Mouse (Mus musculus) sigmoid colon, adult 10 weeks (tissue): Measurements from ENCODE around the gene Mtch1. TPM values are rescaled to one million over a fixed set of nuclear protein-coding genes. Genes with fewer than 3 reads are reported as not detected.

Experiments
- polyA plus RNA-seq: library from polyadenylated mRNA; stranded (reverse); fragments of 350-450 nt; fragmentation: Illumina TruSeq; extraction: RNeasy Lipid Tissue Mini Kit (QIAGEN cat#74804); gene quantifications from one replicate; pipeline ENCODE4 v1.2.3, GENCODE M21; 2014; ENCODE audit warnings: low read depth, low replicate concordance

Mtch1 gene
- 10.2 TPM for polyA plus RNA-seq

GRCm38 (mm10) chr17:29347645-29348256 is at the start of gene Mtch1:
TSS of gene Mtch1 (minus strand) at chr17:29347934.

GRCm38 (mm10) chr17:29360761-29361221 is 13.1 kb upstream of the Mtch1 start, which contains the start of gene Fgd2:
TSS of gene Fgd2 (plus strand) at chr17:29360914.

DNA sequence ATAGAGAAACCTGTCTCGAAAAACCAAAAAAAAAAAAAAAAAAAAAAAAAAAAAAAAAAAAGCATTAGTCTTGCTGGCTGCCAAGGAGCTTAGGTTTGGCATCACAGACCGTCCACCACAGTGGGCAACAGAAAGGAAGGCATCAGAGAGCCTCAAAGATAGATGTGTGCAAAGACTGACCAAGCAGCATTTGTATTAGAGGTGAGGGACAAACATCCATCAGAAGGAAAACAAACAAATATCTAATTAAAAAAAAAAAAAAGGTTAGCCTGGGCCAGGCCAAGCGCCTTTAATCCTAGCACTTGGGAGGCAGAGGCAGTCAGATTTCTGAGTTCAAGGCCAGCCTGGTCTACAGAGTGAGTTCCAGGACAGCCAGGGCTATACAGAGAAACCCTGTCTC is 30.4 kb downstream of the Mtch1 start, which contains the start of gene Pi16:
TSS of gene Pi16 (plus strand) at position 301 of the 400 bp plus-strand sequence.

Other genes with a start within 250 kb of the Mtch1 start
- gene Rab44, start 233.8 kb downstream of the Mtch1 start, polyA plus RNA-seq, result not detected
- gene Cpne5, start 109.8 kb downstream of the Mtch1 start, polyA plus RNA-seq, result not detected
- gene Ppil1, start 83.7 kb downstream of the Mtch1 start, polyA plus RNA-seq, result 14.9 TPM
- 76.9 TPM for gene BC004004, start 79.1 kb downstream of the Mtch1 start, polyA plus RNA-seq
- gene Pi16, start 30.3 kb downstream of the Mtch1 start, polyA plus RNA-seq, result not detected
- gene Fgd2, start 13.0 kb upstream of the Mtch1 start, polyA plus RNA-seq, result 1.1 TPM
- gene Pim1, start 142.8 kb upstream of the Mtch1 start, polyA plus RNA-seq, result 21.7 TPM
- not detected for gene Gm17657, start 201.7 kb upstream of the Mtch1 start, polyA plus RNA-seq
- gene Tbc1d22b, start 201.9 kb upstream of the Mtch1 start, polyA plus RNA-seq, result 4.8 TPM
- not detected for gene Tmem217, start 204.5 kb upstream of the Mtch1 start, polyA plus RNA-seq